Mouse (Mus musculus) intestine, postnatal 0 days (tissue): ENCODE data around the gene Pyroxd1. TPM values are rescaled to one million over a fixed set of nuclear protein-coding genes. Genes with fewer than 3 reads are reported as not detected.
"Not testable (repeated sequence)": the region's sequence is repeated elsewhere in the genome, so short reads cannot be mapped to it uniquely, and the experiment has no call there.

ENCODE experiments used
- ATAC-seq: fragments of 200-750 bp; cut with Nextera tagmentation; 2 replicates; pipeline ENCODE4 v1.8.0; 2017; ENCODE audit warnings: mild to moderate bottlenecking, moderate TSS enrichment, moderate library complexity
- H3K27ac ChIP-seq: fragments of 300-500 bp; sonication (generic); 2 replicates; pipeline ENCODE4 v1.5.1; 2014; ENCODE audit warnings: mild to moderate bottlenecking, low read depth, low read length, moderate library complexity
- H3K27me3 ChIP-seq: fragments of 300-500 bp; sonication (generic); replicated peaks from 2 replicates; pipeline ENCODE4 v1.6.1; 2014; ENCODE audit warnings: low read length, mixed read lengths; ENCODE audit not compliant: control insufficient read depth, insufficient read depth
- H3K36me3 ChIP-seq: fragments of 300-500 bp; sonication (generic); 2 replicates; pipeline ENCODE4 v1.6.1; 2014; ENCODE audit warnings: mild to moderate bottlenecking, moderate library complexity; ENCODE audit not compliant: control insufficient read depth, insufficient read depth
- H3K4me1 ChIP-seq: fragments of 300-500 bp; sonication (generic); replicated peaks from 2 replicates; pipeline ENCODE4 v1.6.1; 2014; ENCODE audit warnings: antibody characterized with exemption, low read length, mixed read lengths; ENCODE audit not compliant: control insufficient read depth, insufficient read depth
- H3K4me2 ChIP-seq: fragments of 300-500 bp; sonication (generic); replicated peaks from 2 replicates; pipeline ENCODE4 v1.6.1; 2014; ENCODE audit warnings: low read depth, mild to moderate bottlenecking, moderate library complexity
- H3K4me3 ChIP-seq: fragments of 300-500 bp; sonication (generic); 2 replicates; pipeline ENCODE4 v1.5.1; 2014; ENCODE audit warnings: low read depth, low read length
- H3K9ac ChIP-seq: fragments of 300-500 bp; sonication (generic); 2 replicates; pipeline ENCODE4 v1.6.1; 2014; ENCODE audit warnings: mild to moderate bottlenecking, low read depth, low read length
- H3K9me3 ChIP-seq: fragments of 300-500 bp; sonication (generic); 2 replicates; pipeline ENCODE4 v1.6.1; 2016; ENCODE audit warnings: mixed run types; ENCODE audit not compliant: control insufficient read depth
- CTCF ChIP-seq: sonication (generic); IDR thresholded peaks from 2 replicates; pipeline ENCODE4 v1.5.1; 2016; ENCODE audit warnings: low read depth, mild to moderate bottlenecking, control low read depth, antibody characterized with exemption, moderate library complexity
- WGBS: fragments of 180-500 bp; shearing (Covaris S2); extraction: QIAGEN DNeasy Blood & Tissue Kit; methylation state at CpG from one replicate; pipeline ENCODE4 v1.1.7; 2014; 5-methylcytosine and 5-hydroxymethylcytosine counted together
- polyA plus RNA-seq: library from polyadenylated mRNA; unstranded; fragments of >200 nt; fragmentation: Nextera tagmentation; extraction: Ambion mirVana; gene quantifications from 2 replicates; pipeline ENCODE4 v1.2.1, GENCODE M21; 2015

Gene Pyroxd1
- polyA plus RNA-seq, 1 experiment from 2014 or later, result 16.2 TPM

DNA sequence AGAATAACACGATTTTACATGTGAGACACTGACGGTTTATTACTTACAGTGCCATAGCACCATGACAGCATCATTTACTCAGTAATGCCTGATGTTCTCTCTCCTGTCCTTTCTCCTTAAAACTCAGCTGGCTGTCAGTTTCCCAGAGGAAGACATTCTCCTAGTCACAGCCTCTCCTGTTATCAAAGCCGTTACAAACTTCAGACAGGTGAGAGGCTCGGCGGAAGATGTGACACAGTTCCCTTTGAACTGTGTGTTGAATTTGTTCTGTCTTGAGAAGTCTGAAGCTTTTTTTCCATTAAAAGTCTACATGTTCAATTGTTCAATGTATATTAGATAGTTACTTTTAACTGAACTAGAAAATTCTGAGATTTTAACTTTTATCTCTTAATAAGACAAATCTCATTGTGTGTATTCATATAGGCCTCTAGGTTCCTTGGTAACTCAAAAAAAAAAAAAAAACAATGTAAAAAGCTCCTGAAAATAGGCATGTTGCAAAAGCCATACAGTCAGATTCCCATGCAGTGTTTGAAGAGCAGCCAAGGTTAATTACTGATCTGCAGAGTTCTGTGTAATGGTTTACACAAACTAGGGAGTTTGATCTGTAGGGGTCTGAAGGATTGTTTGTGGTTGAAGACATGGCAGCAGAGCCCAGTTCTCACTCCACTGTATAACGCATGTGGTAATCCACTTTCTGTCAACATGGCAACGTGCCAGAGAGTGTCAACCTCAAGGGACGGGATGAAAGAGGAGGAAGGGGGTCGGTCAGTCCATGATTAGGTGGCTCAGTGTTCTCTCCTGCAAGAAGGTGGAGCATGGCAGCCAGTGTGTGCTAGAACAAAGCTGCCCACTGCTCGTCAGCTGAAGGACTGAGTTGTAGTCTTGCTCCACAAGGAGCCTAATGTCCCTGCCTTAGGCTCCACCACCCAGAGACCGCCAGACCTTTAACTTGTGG, 2.3 kb downstream of the Pyroxd1 start:
- H3K9ac ChIP-seq, result no peak overlapping the region
- no peak for TF ChIP-seq CTCF
- H3K9me3 ChIP-seq, result no peaks in the 10 kb centered on the region
- WGBS, result 63% methylated on average over 11 of the region's 11 CpGs
- no peaks in the 10 kb centered on the region for H3K4me1 ChIP-seq
- no peaks in the 10 kb centered on the region for H3K27me3 ChIP-seq
- no peak overlapping the region for H3K4me2 ChIP-seq
- peaks cover 31% of the 10 kb centered on the region for H3K36me3 ChIP-seq
- no peak overlapping the region for H3K27ac ChIP-seq
- H3K4me3 ChIP-seq, result no peak overlapping the region
- ATAC-seq, result no peak

DNA sequence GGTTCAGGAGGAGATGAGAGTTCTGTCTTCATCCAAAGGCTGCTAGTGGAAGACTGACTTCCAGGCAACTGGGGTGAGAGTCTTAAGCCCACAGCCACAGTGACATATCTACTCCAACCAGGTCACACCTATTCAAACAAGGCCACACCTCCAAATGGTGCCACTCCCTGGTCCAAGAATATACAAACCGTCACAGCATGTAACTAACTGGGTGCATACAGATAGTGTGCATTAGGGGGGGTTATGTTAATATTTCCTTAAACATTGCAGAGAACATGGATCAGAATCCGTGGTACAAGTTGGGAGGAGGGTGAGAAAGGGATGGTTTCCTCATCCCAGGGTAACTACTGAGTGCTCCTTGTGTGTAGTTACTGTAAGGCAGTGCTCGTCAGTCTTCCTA, 6.6 kb downstream of the Pyroxd1 start:
- not testable (repeated sequence) for H3K4me3 ChIP-seq, H3K27ac ChIP-seq, ATAC-seq, H3K4me2 ChIP-seq, H3K9me3 ChIP-seq, H3K27me3 ChIP-seq, H3K4me1 ChIP-seq, H3K9ac ChIP-seq
- peaks cover 48% of the 10 kb centered on the region for H3K36me3 ChIP-seq
- 67% methylated on average over 3 of the region's 3 CpGs for WGBS

DNA sequence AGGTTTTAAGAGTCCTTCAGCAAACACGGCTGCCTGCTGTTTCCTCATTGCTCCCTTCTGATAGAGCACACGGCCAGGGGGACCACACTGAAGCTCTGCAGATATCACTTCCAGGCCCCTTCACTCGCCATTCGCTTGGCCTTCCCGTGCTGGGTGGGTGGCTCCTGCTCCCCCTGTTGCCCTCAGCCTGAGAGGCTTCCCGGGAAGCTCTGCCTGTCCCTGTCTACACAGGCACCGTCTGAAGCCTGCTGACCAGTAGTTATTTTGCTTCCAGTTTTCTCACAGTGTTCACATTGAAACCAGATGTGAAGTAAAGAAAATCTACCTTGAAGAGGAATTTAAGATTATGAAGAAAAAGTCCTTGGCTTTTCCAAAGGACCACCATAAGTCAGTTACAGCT, 11.7 kb downstream of the Pyroxd1 start:
- Histone ChIP-seq H3K9me3 (no peaks in the 10 kb centered on the region), H3K36me3 (peaks cover 56% of the 10 kb centered on the region), H3K4me3 (no peak overlapping the region), H3K27ac (no peak overlapping the region), H3K27me3 (no peaks in the 10 kb centered on the region), H3K4me1 (no peaks in the 10 kb centered on the region), H3K9ac (no peak overlapping the region), H3K4me2 (no peak overlapping the region)
- ATAC-seq, result no peak
- 70% methylated on average over 7 of the region's 7 CpGs for WGBS
- no peak for TF ChIP-seq CTCF

DNA sequence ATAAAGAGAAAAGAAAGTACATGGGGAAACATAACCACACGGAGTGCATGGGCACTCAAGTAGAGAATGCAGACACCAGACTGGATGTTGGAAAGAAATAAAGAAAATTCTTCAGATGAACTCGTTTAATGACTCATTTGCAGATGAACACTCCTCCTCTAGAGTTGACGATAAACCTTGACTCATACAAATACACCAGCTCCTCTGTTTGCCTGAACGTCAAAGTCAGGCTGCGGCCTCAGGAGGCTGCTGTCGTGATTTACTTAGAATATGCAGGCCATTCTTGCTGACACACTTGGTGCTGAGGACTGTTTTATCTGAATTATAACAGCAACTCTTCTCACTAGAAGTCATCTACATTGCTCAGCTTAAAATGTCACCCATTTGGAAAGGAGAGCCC, 16.6 kb downstream of the Pyroxd1 start:
- WGBS, result 94% methylated on average over 6 of the region's 6 CpGs
- H3K4me3 ChIP-seq, result no peak overlapping the region
- no peak overlapping the region for H3K9ac ChIP-seq
- no peaks in the 10 kb centered on the region for H3K9me3 ChIP-seq
- ATAC-seq, result no peak
- no peaks in the 10 kb centered on the region for H3K27me3 ChIP-seq
- no peak for TF ChIP-seq CTCF
- H3K36me3 ChIP-seq, result peaks cover 67% of the 10 kb centered on the region
- H3K4me1 ChIP-seq, result no peaks in the 10 kb centered on the region
- H3K27ac ChIP-seq, result no peak overlapping the region
- H3K4me2 ChIP-seq, result no peak overlapping the region

DNA sequence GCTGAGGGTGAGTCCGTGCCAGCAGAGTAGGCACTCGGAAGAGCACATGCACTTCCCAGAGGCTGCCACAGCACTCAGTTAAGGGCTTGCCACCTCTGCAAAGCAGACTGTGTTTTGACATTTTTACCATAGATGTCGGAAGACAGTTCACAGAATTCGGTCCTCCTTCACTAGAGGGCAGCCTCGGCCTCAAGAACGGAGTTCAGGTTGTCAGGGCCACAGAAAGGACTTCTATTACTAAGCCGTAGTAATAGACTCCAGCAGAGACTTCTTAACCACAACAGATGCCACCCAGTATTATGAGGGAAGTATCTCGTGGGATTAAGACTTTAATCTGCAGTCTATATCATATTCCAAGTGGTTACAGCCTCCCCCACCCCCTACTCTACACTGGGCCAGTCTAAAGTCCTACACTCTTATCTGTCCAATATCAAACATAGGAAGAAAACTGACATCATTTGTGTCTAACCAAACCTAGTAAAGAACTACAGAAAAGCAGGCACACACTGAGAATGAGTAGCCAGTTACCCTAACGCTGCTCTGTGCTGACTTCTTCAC, 17.6 kb downstream of the Pyroxd1 start:
- H3K27ac ChIP-seq, result no peak overlapping the region
- H3K9ac ChIP-seq, result no peak overlapping the region
- H3K27me3 ChIP-seq, result no peaks in the 10 kb centered on the region
- H3K4me1 ChIP-seq, result no peaks in the 10 kb centered on the region
- no peaks in the 10 kb centered on the region for H3K9me3 ChIP-seq
- 62% methylated on average over 9 of the region's 9 CpGs for WGBS
- no peak for ATAC-seq
- peaks cover 73% of the 10 kb centered on the region for H3K36me3 ChIP-seq
- H3K4me2 ChIP-seq, result no peak overlapping the region
- TF ChIP-seq CTCF, result peak; percentile 51
- H3K4me3 ChIP-seq, result no peak overlapping the region

DNA sequence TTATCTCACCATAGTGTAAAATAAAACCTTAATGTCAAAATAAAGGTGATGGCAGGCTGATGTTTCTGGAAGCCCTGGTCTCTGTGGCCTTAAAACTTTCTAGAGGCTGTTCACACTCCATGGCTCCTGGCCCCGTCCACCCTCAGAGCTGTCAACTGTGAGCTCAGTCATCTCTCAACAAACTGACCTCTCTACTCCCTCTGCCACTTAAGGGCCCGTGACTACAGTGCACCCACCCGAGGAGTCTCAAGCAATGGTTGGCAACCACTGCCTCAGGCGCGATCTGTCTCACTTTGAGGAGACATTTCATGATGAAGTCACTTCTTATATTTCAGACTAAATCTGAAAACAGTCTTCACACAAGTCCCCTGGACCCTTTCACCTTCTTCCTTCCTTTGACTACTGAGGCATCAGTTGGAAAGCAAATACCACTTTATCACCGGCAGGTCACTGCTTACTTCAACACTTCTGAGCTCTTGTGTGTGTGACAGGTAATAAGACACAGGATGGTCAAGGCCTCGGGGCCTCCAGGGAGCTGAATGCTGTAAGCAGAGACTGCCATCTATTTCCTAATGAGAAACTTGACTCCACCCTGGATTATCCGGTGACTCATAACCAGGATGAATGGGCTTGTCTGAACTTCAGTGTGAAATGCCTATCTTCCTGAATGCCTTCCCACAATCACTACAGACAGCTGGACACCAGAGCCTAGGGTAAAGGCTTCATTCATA, 20.5 kb downstream of the Pyroxd1 start:
- no peak overlapping the region for H3K9ac ChIP-seq
- H3K4me1 ChIP-seq, result no peaks in the 10 kb centered on the region
- no peak overlapping the region for H3K4me2 ChIP-seq
- no peak for ATAC-seq
- H3K27me3 ChIP-seq, result no peaks in the 10 kb centered on the region
- H3K4me3 ChIP-seq, result no peak overlapping the region
- peaks cover 54% of the 10 kb centered on the region for H3K36me3 ChIP-seq
- no peaks in the 10 kb centered on the region for H3K9me3 ChIP-seq
- 83% methylated on average over 8 of the region's 8 CpGs for WGBS
- no peak for TF ChIP-seq CTCF
- H3K27ac ChIP-seq, result no peak overlapping the region
